In the genomic region with DNA sequence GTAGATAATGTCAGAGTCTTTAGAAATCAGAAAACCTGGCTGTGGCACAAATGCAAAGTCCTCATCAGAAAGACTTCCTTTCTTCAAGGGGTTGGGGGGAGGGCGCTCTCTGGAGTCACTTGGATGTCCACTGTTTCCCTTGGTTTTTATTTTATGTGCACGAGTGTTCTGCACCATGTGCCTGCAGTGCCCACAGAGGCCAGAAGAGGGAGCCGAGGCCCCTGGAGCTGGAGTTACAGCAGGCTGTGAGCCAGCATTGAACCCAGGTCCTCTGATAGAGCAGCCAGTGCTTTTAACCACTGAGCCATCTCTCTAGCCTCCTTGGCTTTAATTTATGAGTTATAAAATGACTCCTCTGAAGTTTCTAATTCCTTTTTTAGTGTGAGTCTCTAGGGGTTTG, we compare ENCODE assay signal across 16 mouse cellular contexts. TPM values are rescaled to one million over a fixed set of nuclear protein-coding genes. Genes with fewer than 3 reads are reported as not detected.
DNase-seq lines count a peak whose midpoint lies in the region; ATAC-seq and TF ChIP-seq lines count a peak whose summit lies in the region.
"Had no signal": no experiment of that assay in that cellular context is flagged by ENCODE, and none has a peak within 500 bp of the region (broad histone marks: within the 10 kb centered on the region; RNA-seq: fewer than 3 reads in every experiment).

No protein-coding gene starts in this region.

- no peaks in the 10 kb centered on the region for H3K4me1 ChIP-seq in hindbrain, embryonic 15.5 days (replicated peaks)
- peaks cover 6% of the 10 kb centered on the region; the same call in 1 of the 2 replicates for H3K4me1 ChIP-seq in hindbrain, embryonic 10.5 days (replicated peaks)
- no peaks in the 10 kb centered on the region for H3K4me1 ChIP-seq in lung, embryonic 14.5 days (ENCODE audit: insufficient read depth)
- peaks cover 4% of the 10 kb centered on the region for H3K4me1 ChIP-seq in ES-Bruce4 (ENCODE audit: control insufficient read depth, insufficient read depth, low read length)
- H3K4me1 ChIP-seq: embryonic facial prominence, embryonic 12.5 days had no signal

- no peak overlapping the region for H3K9ac ChIP-seq in hindbrain, embryonic 15.5 days
- H3K9ac ChIP-seq in lung, embryonic 14.5 days, result no peak overlapping the region
- H3K9ac ChIP-seq in ES-Bruce4 (ENCODE audit: low read depth, poor library complexity, severe bottlenecking), result no peak overlapping the region
- H3K9ac ChIP-seq: embryonic facial prominence, embryonic 12.5 days; heart, embryonic 13.5 days; kidney, embryonic 15.5 days had no signal

- DNase-seq in hindbrain, embryonic 10.5 days (ENCODE audit: low spot score), result no peak
- no peak for DNase-seq in lung, embryonic 14.5 days
- no peak for DNase-seq in lung, postnatal 36 days
- peak; percentile 87 for DNase-seq in R1 (ENCODE audit: low read depth, low spot score)
- no peak for DNase-seq in spleen, postnatal 4 days (ENCODE audit: low spot score in 2 of 2)
- DNase-seq: adrenal gland, adult 8-10 months; cerebellum, postnatal 36 days; layer of hippocampus, adult 9-11 months; lung, adult 18-20 months; right cerebral cortex, adult 18-20 months; spleen, adult 18-20 months had no signal

- H3K4me3 ChIP-seq in hindbrain, embryonic 15.5 days, result no peak overlapping the region
- H3K4me3 ChIP-seq in hindbrain, embryonic 10.5 days, result no peak overlapping the region
- no peak overlapping the region for H3K4me3 ChIP-seq in lung, embryonic 14.5 days (ENCODE audit: low read depth, low read length)
- no peak overlapping the region for H3K4me3 ChIP-seq in ES-Bruce4 (ENCODE audit: low read depth, low read length)
- H3K4me3 ChIP-seq: embryonic facial prominence, embryonic 12.5 days; heart, embryonic 13.5 days; kidney, embryonic 15.5 days had no signal

- no peaks in the 10 kb centered on the region for H3K9me3 ChIP-seq in hindbrain, embryonic 15.5 days
- peaks cover 5% of the 10 kb centered on the region; the same call in 1 of the 2 replicates for H3K9me3 ChIP-seq in hindbrain, embryonic 10.5 days
- H3K9me3 ChIP-seq in lung, embryonic 14.5 days (ENCODE audit: low read depth, low read length), result no peaks in the 10 kb centered on the region
- H3K9me3 ChIP-seq in ES-Bruce4 (replicated peaks; ENCODE audit: control insufficient read depth, insufficient read depth, low read length, poor library complexity, severe bottlenecking), result no peaks in the 10 kb centered on the region
- H3K9me3 ChIP-seq: heart, embryonic 13.5 days; kidney, embryonic 15.5 days had no signal

- 0 out of 2 replicates have a peak overlapping the region, but pooled peaks have one; percentile 30 for H3K27ac ChIP-seq in hindbrain, embryonic 15.5 days (replicated peaks)
- no peak overlapping the region for H3K27ac ChIP-seq in hindbrain, embryonic 10.5 days
- H3K27ac ChIP-seq in lung, embryonic 14.5 days (ENCODE audit: low read depth), result no peak overlapping the region
- H3K27ac ChIP-seq in ES-Bruce4 (ENCODE audit: insufficient read depth, low read length), result no peak overlapping the region
- H3K27ac ChIP-seq: embryonic facial prominence, embryonic 12.5 days; heart, embryonic 13.5 days; kidney, embryonic 15.5 days had no signal

- TF ChIP-seq POLR2A in ES-Bruce4 (IDR thresholded peaks at IDR 0.05; ENCODE audit: insufficient read depth, low read length), result no peak

- H3K4me2 ChIP-seq in hindbrain, embryonic 15.5 days, result no peak overlapping the region
- H3K4me2 ChIP-seq in lung, embryonic 14.5 days, result no peak overlapping the region
- H3K4me2 ChIP-seq: embryonic facial prominence, embryonic 12.5 days; heart, embryonic 13.5 days; kidney, embryonic 15.5 days had no signal

- 77% methylated on average over 3 of the region's 3 CpGs for WGBS in hindbrain, embryonic 15.5 days
- 79% methylated on average over 3 of the region's 3 CpGs for WGBS in hindbrain, embryonic 10.5 days
- 65% methylated on average over 3 of the region's 3 CpGs for WGBS in lung, embryonic 14.5 days

- no peak for TF ChIP-seq EP300 in ES-Bruce4 (IDR thresholded peaks at IDR 0.05; ENCODE audit: insufficient read depth, low read depth, low read length)

- no peaks in the 10 kb centered on the region for H3K27me3 ChIP-seq in hindbrain, embryonic 15.5 days
- no peaks in the 10 kb centered on the region for H3K27me3 ChIP-seq in hindbrain, embryonic 10.5 days (ENCODE audit: insufficient read depth, poor library complexity, severe bottlenecking)
- H3K27me3 ChIP-seq in lung, embryonic 14.5 days (ENCODE audit: insufficient read depth, low read length), result no peaks in the 10 kb centered on the region
- H3K27me3 ChIP-seq in ES-Bruce4 (ENCODE audit: control insufficient read depth, insufficient read depth, low read length, poor library complexity, severe bottlenecking), result no peaks in the 10 kb centered on the region
- H3K27me3 ChIP-seq: embryonic facial prominence, embryonic 12.5 days; heart, embryonic 13.5 days; kidney, embryonic 15.5 days had no signal

- peaks cover 34% of the 10 kb centered on the region for H3K36me3 ChIP-seq in hindbrain, embryonic 15.5 days
- peaks cover 58% of the 10 kb centered on the region for H3K36me3 ChIP-seq in hindbrain, embryonic 10.5 days
- H3K36me3 ChIP-seq in lung, embryonic 14.5 days (ENCODE audit: insufficient read depth), result no peaks in the 10 kb centered on the region
- no peaks in the 10 kb centered on the region for H3K36me3 ChIP-seq in ES-Bruce4 (ENCODE audit: control insufficient read depth, insufficient read depth, low read length, poor library complexity, severe bottlenecking)
- H3K36me3 ChIP-seq: embryonic facial prominence, embryonic 12.5 days; heart, embryonic 13.5 days; kidney, embryonic 15.5 days had no signal

- ATAC-seq in hindbrain, embryonic 15.5 days (ENCODE audit: low FRiP score, low read depth), result no peak
- no peak for ATAC-seq in lung, embryonic 14.5 days (ENCODE audit: insufficient read depth)

- peak; percentile 33; the same call in 1 of the 2 replicates for TF ChIP-seq CTCF in lung, embryonic 14.5 days (IDR thresholded peaks at IDR 0.05; ENCODE audit: low read depth)
- peak; percentile 73 for TF ChIP-seq CTCF in ES-Bruce4 (IDR thresholded peaks at IDR 0.05; ENCODE audit: low read depth, low read length)

RNA-seq across cellular contexts. Expression of a gene that starts 40.5 kb away (rescaled TPM):
- 20.6 and 21.1 TPM in 2 replicates for polyA plus RNA-seq in hindbrain, embryonic 15.5 days (2015; fragmentation: Nextera tagmentation; extraction: Ambion mirVana)
- polyA plus RNA-seq in hindbrain, embryonic 10.5 days (2016; fragmentation: Nextera tagmentation; extraction: Ambion mirVana), result 16.6 and 17.5 TPM in 2 replicates
- polyA plus RNA-seq in lung, embryonic 14.5 days (2014; fragmentation: Nextera tagmentation; extraction: Ambion mirVana), result 3.8 and 5.2 TPM in 2 replicates
- polyA plus RNA-seq in ES-Bruce4 (2011; ENCODE audit: insufficient read depth, insufficient read length, low read depth, missing spikeins), result 11.7 and 12.6 TPM in 2 replicates

RNA-seq across cellular contexts. Expression of a gene that starts 43.3 kb away (rescaled TPM):
- polyA plus RNA-seq in hindbrain, embryonic 15.5 days (2015; fragmentation: Nextera tagmentation; extraction: Ambion mirVana), result not detected in 2 replicates
- 0.11 TPM in 1 of 2 replicates, not detected in the other for polyA plus RNA-seq in hindbrain, embryonic 10.5 days (2016; fragmentation: Nextera tagmentation; extraction: Ambion mirVana)
- not detected in 2 replicates for polyA plus RNA-seq in lung, embryonic 14.5 days (2014; fragmentation: Nextera tagmentation; extraction: Ambion mirVana)
- 0.76 and 0.97 TPM in 2 replicates for polyA plus RNA-seq in ES-Bruce4 (2011; ENCODE audit: insufficient read depth, insufficient read length, low read depth, missing spikeins)
- polyA plus RNA-seq: heart, embryonic 13.5 days had no signal

RNA-seq across cellular contexts. Expression of a gene that starts 49.0 kb away (rescaled TPM):
- 3.8 and 3.9 TPM in 2 replicates for polyA plus RNA-seq in hindbrain, embryonic 15.5 days (2015; fragmentation: Nextera tagmentation; extraction: Ambion mirVana)
- polyA plus RNA-seq in hindbrain, embryonic 10.5 days (2016; fragmentation: Nextera tagmentation; extraction: Ambion mirVana), result 2.1 and 4.1 TPM in 2 replicates
- 6.9 TPM in 2 replicates for polyA plus RNA-seq in lung, embryonic 14.5 days (2014; fragmentation: Nextera tagmentation; extraction: Ambion mirVana)
- polyA plus RNA-seq in ES-Bruce4 (2011; ENCODE audit: insufficient read depth, insufficient read length, low read depth, missing spikeins), result 14.2 and 15.2 TPM in 2 replicates
